Comparison of ENCODE assay signal across 9 mouse cellular contexts in the genomic region with DNA sequence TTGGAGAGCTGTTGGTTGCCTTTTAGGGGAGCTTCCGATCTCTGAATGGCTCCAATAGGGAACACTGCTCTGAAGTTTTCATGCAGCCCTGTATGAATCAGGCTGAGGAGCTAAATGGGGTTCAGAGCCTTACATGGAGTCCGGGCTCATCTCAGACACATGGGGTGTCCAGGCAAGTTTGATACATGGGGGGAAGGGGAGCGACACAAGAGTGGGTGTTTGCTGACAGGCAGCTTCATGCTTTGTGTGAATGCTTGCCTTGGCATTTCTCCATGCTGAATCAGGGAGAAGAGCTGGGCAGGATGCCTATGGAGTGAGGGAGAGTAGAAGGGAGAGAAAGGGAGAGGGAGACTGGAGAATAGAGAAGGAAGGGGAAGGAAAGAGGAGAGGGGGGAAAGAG.
DNase-seq lines count a peak whose midpoint lies in the region; ATAC-seq and TF ChIP-seq lines count a peak whose summit lies in the region.
"Had no signal": no experiment of that assay in that cellular context is flagged by ENCODE, and none has a peak within 500 bp of the region (broad histone marks: within the 10 kb centered on the region; RNA-seq: fewer than 3 reads in every experiment).

No protein-coding gene starts in this region.

- H3K4me3 ChIP-seq in lung, embryonic 14.5 days (ENCODE audit: low read depth, low read length): no peak overlapping the region
- no peak overlapping the region for H3K4me3 ChIP-seq in layer of hippocampus, adult 2 months

- no peak overlapping the region for H3K9ac ChIP-seq in lung, embryonic 14.5 days

- H3K4me2 ChIP-seq in lung, embryonic 14.5 days: no peak overlapping the region

- H3K27ac ChIP-seq in lung, embryonic 14.5 days (ENCODE audit: low read depth): no peak overlapping the region
- H3K27ac ChIP-seq in layer of hippocampus, adult 2 months: no peak overlapping the region

- no peaks in the 10 kb centered on the region for H3K4me1 ChIP-seq in lung, embryonic 14.5 days (ENCODE audit: insufficient read depth)

- WGBS in lung, embryonic 14.5 days: 58% methylated on average over 3 of the region's 3 CpGs

- DNase-seq in lung, embryonic 14.5 days: peak; percentile 64
- no peak for DNase-seq in lung, adult 18-20 months
- peak; percentile 6 for DNase-seq in fibroblast of lung, adult 2 months (ENCODE audit: low read depth)
- peak; percentile 41 to 61 for DNase-seq in layer of hippocampus, adult 2 months (ENCODE audit: low spot score in 2 of 2)
- peak; percentile 59 for DNase-seq in right cerebral cortex, adult 18-20 months
- DNase-seq in spleen, adult 12 weeks (ENCODE audit: low spot score): no peak
- DNase-seq: heart, adult 18-20 months had no signal

- no peaks in the 10 kb centered on the region for H3K36me3 ChIP-seq in lung, embryonic 14.5 days (ENCODE audit: insufficient read depth)
- H3K36me3 ChIP-seq: G1E had no signal

- peak; percentile 58; the same call in 1 of the 2 replicates for ATAC-seq in lung, embryonic 14.5 days (ENCODE audit: insufficient read depth)
- no peak for ATAC-seq in granulocyte monocyte progenitor cell, adult 5-6 weeks (replicated peaks; ENCODE audit: poor library complexity, severe bottlenecking)

- H3K9me3 ChIP-seq in lung, embryonic 14.5 days (ENCODE audit: low read depth, low read length): no peaks in the 10 kb centered on the region
- H3K9me3 ChIP-seq: G1E had no signal

- H3K27me3 ChIP-seq in lung, embryonic 14.5 days (ENCODE audit: insufficient read depth, low read length): no peaks in the 10 kb centered on the region

- no peak for TF ChIP-seq CTCF in lung, embryonic 14.5 days (IDR thresholded peaks at IDR 0.05; ENCODE audit: low read depth)
- TF ChIP-seq CTCF in layer of hippocampus, adult 2 months (conservative IDR thresholded peaks at IDR 0.05): no peak

Comparison
In these comparisons a context has a peak if more than half of its experiments do, and no peak if none do; other contexts are left out.
1. DNase-seq: peak in lung, embryonic 14.5 days (single experiment), fibroblast of lung, adult 2 months (single experiment), layer of hippocampus, adult 2 months (2 of 2) and right cerebral cortex, adult 18-20 months (single experiment); none in lung, adult 18-20 months (0 of 2) and spleen, adult 12 weeks (single experiment).